Mouse (Mus musculus) megakaryocyte, embryonic 14.5 days (primary cell): Measurements from ENCODE around the gene Col4a2.

ENCODE experiments used
- FLI1 ChIP-seq: IDR thresholded peaks from 2 replicates; pipeline ENCODE4 v1.6.1; 2012; ENCODE audit warnings: low read length, inconsistent platforms, mixed read lengths
- GATA1 ChIP-seq: IDR thresholded peaks from 3 replicates; pipeline ENCODE4 v1.6.1; 2012; ENCODE audit warnings: mixed read lengths, low read length, inconsistent platforms, borderline replicate concordance

DNA sequence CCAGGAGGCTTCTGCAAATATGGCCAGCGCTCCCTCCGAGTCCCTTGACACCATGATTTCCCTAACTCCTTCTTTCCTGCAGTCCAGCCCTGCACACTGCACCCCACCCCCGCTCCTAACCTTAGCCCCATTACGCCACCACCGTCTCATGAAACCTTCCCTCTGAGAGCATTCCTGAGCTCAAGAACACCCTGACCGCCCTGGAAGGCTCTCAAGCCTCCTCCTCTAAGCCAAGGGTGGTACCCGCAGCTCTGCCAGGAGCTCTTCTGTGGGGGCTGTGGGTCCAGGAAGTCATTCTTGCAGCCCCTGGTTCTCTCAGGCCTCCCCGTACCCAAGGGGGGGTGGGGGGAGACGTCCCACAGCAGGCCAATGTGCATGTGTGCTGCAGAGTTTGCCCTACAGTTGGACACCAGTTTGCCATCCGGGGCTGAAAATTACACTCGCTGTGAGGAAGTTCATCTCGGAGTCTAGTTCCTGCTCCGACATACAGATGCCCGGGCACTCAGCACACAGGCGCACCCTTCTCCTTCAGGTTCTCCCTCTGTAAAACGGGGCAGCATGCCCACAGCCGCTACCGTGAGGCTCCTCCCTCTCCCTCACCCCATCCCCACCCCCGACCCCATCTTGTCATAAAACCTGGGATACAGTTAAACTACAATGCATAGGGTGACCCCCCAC lies 57.1 kb downstream of the Col4a2 start:
- TF ChIP-seq GATA1: no peak
- TF ChIP-seq FLI1: no peak
